Mouse (Mus musculus) left cerebral cortex, adult 8-10 months (tissue): ENCODE measurements around the gene Klhl35. TPM values are rescaled to one million over a fixed set of nuclear protein-coding genes. Genes with fewer than 3 reads are reported as not detected.

Experiments used
- DNase-seq, 2 experiments: peaks; one replicate each; pipeline ENCODE4 v3.0.0; 2022; ENCODE audit warnings: low spot score in 2 of 2
- total RNA-seq, 4 experiments: library from RNA; stranded (reverse); gene quantifications; 2 replicates each; pipeline ENCODE4 v1.2.4; 2022

Gene Klhl35
- total RNA-seq, 4 experiments from 2014 or later = 1.5 to 4.9 (median 3.7) TPM

DNA sequence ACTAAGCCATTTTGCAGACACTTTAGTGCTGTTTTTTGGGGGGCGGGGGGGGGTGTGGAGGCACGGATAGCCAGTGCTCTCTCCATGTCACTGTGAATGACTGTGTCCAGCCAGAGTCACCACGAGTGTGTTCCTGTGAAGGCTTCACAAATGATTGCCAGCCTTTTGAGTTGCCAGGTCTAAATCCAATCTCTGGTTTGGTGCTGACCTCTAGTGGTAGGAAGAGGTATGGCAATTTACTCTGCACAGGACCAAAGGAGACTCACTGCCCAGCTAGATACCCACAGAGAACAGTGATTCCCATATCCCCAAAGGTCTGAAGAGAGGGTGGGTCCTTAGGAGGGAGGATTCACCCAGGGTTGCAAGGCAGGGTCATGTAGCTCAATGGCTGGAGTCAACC, 15.1 kb upstream of the Klhl35 start:
- DNase-seq = no peak

GRCm38 (mm10) chr7:99452859-99453258, 12.9 kb upstream of the Klhl35 start:
- DNase-seq = no peak

GRCm38 (mm10) chr7:99454044-99454443, 11.8 kb upstream of the Klhl35 start:
- DNase-seq = no peak

DNA sequence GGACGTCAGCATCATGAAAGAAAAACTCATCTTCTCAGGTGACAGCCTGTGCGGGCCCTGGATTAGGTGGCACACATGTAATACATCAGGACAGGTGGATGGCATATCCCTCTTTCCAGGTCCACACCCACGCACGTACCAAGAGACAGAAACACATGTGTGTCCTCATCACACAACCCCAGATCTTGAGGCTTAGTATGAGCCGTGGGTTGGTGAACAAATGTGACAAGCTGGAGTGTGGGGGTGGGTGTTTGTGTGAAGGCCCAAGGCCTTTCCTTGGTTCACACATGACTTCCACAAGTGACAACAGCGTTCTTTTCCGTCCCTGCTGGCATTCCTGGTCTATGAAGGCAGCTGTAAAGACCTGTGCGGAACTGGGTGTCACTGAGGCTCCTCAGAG, 7.0 kb upstream of the Klhl35 start:
- peak in 1 of 2 experiments; percentile 82 for DNase-seq

DNA sequence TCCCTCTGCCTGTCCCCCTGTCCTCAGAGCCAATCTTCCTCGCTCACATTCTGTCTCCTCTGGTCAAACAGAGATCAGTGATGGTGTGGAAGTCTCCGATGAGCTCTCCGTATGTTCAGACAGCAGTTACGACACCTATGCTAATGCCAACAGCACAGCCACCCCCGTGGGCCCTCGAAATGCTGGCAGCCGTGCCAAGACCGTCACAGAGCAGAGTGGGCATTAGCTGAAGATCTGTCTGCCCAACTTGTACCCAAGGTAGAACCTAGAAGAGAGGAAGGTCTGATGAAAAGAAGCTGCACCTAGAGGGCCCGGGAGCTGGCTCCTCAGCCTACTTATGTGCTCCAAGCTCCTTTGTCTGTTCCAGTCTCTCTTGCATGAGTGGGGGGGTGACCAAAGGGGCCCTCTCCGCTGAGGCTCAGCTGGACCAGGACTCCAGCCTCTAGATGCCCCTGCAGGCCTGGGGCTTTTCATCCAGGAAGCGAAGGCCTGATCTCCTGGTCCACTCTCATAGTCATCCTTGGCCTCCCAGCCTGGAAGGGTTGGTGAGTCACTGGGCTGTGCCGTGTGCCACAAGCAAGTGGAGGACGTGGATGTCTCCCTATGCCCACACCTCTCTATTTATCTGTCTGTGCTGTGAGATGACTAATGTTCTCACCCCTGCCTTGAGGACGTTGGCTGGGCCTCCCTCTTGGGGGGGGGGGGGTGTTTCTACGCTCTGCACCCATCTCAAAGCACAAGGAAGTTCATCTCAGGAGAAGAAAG, 5.7 kb upstream of the Klhl35 start:
- peak in 1 of 2 experiments; percentile 64 for DNase-seq

- no peak for DNase-seq
These were observed 2.7 kb upstream of the Klhl35 start for GRCm38 (mm10) chr7:99463120-99463519.

DNA sequence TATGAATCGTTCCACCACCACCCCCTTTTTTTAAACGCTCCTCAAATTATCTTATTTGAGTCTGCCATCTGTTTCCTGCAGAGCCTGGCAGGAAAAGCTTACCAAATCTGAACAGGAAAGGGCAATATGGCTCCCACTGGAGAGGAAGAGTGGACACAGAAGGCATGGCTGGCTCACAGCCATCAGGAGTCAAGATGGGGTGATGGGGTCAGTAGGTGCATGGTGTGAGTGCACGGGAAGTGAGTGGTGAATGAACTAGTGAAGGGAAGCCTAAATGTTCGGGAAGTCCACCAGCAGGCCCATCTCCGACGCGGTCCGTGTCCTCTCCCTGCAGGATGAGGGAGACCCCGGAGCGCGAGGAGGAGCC, 2.1 kb downstream of the Klhl35 start:
- no peak for DNase-seq

GRCm38 (mm10) chr7:99468283-99469132, 2.7 kb downstream of the Klhl35 start:
- DNase-seq = peak in 1 of 2 experiments; percentile 78

DNA sequence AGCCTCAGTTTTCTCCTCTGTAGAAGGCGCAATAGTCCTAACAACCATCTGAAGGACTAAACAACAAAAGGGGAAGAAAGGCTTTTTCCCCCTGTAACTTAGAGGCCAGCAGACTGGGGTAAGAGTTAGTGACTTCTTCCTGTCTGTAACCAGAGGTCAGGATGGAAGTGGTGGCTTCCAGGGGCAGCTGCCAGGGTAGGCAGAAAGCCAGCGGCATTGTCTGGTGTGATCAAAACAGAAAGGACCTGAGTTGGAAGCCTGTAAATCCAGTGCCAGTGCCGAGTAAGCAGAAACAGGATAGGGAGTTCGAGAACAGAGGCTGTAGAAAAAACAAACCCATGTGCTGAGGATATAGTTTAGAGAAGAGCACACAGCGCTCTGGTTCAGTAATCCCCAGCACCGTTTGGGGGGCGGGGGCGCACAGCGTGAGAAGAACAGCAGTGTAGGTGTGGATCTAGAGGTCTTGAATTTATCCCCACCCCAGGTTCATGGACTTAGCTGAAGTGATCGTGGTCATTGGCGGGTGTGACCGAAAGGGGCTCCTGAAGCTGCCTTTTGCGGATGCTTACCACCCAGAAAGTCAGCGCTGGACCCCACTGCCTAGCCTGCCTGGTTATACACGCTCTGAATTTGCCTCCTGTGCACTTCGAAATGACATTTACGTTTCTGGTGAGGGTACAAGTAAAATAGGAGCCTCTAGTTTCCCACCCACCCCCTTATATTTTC, 4.0 kb downstream of the Klhl35 start:
- no peak for DNase-seq

- DNase-seq = no peak
These were observed 5.8 kb downstream of the Klhl35 start for GRCm38 (mm10) chr7:99471578-99471977.

GRCm38 (mm10) chr7:99473638-99474407, 8.0 kb downstream of the Klhl35 start:
- DNase-seq = no peak

DNA sequence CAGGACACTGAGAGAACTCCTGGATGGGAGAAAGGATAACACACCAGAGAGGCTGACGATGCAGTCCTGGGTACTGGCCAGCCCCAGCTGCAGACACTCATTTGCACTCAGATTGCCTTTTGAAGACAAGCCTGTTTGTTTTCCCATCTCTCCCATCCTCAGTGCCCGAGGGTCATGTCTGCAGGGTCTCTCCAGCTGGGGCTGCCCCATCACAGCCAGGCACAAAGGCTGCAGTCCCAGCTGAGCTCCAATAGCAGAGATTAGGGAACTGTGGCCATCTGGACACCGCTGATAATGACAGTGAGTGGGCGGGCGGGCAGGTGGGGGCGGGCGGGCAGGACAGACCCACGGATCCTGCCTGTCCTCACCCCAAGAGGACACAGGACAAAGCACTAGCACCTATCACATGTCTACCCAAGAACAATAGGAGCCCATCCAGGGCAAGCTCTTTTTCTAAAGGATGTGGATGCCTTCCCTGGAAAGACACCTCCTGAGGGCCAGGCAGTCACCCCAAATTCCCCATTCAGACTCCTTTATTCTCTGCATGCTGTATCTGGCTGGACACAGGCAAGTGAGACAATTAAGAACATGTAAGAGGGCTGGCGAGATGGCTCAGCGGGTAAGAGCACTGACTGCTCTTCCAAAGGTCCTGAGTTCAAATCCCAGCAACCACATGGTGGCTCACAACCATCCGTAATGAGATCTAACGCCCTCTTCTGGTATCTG, 9.2 kb downstream of the Klhl35 start:
- no peak for DNase-seq

DNA sequence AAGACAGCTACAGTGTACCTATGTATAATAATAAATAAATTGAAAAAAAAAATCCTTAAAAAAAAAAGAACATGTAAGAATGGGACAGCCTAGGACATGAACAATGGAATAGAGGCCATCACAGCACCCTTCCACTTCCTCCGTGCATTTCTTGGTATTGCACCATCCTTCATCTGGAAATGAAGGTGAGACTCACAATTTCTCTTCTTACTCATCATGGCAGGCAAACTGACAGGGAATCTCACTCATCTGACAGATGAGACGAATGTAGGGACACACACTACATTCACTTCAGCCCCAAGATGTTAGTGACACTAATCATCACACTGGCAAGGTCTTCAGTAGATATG, 9.7 kb downstream of the Klhl35 start:
- DNase-seq = no peak

DNA sequence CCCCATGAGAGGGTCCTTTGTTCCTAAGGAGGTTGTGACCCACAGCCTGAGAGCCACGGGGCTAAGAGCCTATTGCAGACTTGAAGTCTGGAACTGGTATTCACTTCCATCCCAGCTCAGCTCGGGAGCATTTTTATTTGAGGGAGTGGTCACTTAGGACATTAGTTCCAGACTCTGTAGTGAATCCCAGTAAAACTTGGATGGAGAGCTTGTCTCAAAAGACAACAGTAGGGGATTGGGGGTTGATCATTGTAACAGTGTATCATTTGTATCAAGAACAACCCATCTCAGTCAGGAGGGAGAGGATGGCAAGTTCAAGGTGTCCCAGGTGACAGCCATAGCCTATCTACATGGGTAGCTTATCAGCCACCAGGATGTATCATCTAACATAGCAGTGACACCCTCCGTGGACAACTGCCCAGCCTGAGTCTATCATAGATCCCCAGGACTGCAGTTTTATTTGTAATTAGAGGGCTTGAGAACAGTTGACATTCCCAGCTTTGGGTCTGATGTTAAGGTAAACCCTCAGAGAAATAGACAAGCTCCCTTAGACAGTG, 10.8 kb downstream of the Klhl35 start:
- no peak for DNase-seq

- no peak for DNase-seq
These were observed 11.4 kb downstream of the Klhl35 start for GRCm38 (mm10) chr7:99477235-99477634.

GRCm38 (mm10) chr7:99482637-99483036, 16.8 kb downstream of the Klhl35 start:
- DNase-seq = no peak

DNA sequence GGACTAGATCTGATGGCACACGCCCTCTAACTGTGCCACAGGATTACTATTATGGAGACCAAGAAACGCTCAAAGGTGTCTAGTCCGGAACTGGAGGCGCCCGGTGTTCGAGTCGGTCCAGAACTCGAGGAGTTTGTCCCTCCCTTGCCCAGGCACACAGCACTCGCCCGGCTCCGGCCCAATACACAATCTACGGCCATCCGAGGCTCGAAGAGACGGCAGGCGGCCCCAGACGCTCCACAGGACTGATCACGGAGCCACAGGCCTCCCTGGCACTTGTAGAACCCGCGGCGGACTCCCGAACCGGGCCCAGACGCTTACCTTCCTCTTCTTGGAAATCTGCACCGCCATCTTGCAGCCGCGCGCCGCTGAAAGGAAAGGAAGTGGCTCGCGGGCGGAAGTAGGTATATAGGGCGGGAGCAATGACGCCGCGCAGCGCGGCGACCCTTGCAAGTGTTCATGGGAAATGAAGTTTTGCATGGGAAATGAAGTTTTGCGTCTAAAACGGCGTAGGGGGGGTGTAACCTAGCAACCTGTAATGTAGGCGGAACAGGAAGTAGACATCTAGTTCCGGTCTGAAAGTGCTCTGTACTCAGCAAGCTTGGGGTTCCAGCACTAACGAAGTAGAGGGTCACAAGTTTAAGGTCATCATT, 17.6 kb downstream of the Klhl35 start, which contains the start of gene Rps3:
Gene Rps3, minus strand, starts transcription at position 468 of the 653 bp plus-strand sequence.
- peak; percentile 92 to 97 for DNase-seq

GRCm38 (mm10) chr7:99483924-99484319, 18.1 kb downstream of the Klhl35 start:
- no peak for DNase-seq

DNA sequence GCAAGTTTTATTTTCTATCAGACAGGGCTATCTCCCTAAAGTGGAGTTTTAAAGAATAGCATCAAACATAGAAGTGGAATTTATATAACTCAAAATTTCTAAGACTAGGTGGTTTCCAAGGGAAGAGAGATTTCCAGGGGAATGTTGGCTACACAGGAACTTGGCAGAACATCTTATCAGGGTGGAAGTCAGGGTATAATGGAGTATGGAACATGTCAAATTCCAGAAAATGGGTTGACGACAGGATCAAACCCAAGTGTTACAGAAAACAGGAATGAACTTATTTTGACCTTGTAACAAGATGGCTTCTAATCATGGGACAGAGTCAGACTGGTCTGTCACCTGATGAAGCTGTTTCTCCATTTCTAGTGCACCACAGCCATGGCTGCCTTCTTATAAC, 18.9 kb downstream of the Klhl35 start:
- no peak for DNase-seq

DNA sequence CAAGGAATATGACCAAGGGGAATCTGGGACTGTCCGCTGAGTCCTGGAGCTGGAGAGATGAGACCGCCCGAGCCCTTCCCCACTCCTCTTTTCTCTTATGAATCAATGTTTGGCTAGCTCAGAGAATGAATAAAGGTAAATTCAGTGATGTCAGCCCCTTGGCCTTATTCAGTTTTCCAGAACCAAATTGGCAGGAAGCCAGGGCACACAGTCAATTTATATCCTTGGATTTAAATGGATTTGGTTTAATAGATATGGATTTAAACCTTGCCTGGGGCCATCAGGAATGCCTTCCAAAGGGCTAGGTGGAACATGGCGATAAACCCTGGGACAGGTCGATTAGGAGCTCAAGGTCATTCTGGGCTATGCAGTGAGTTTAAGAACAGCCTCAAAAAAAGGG, 23.9 kb downstream of the Klhl35 start:
- no peak for DNase-seq
